9 mouse cellular contexts compared by ENCODE assay signal in the genomic region with DNA sequence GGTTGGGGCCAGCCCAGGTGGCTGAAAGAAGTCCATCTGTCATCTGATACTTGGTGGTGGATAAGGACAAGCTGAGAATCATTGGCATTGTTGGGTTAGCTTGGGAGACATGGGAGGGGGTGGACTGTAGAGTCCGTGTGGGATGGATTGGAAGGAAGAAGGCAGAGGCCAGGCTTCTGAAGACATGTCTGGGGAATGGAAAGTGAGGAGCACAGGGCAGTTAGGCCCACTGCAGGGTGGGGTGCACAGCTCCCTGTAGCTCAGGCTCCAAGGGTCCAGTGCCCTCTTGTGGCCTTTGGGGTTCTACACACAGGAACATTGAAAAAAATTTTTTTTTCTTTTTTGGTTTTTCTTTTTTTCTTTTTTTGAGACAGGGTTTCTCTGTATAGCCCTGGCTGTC. TPM values are rescaled to one million over a fixed set of nuclear protein-coding genes. Genes with fewer than 3 reads are reported as not detected.
DNase-seq lines count a peak whose midpoint lies in the region; ATAC-seq and TF ChIP-seq lines count a peak whose summit lies in the region.
"Had no signal": no experiment of that assay in that cellular context is flagged by ENCODE, and none has a peak within 500 bp of the region (broad histone marks: within the 10 kb centered on the region; RNA-seq: fewer than 3 reads in every experiment).

No protein-coding gene starts in this region.

- TF ChIP-seq POLR2A in cortical plate, adult 2 months (IDR thresholded peaks at IDR 0.05; ENCODE audit: extremely low read depth, insufficient read depth, low read length) = no peak

- 0 out of 2 replicates have a peak, but pooled peaks cover 2% of the 10 kb centered on the region for H3K4me1 ChIP-seq in cortical plate, adult 2 months (ENCODE audit: control insufficient read depth, insufficient read depth, low read length)
- H3K4me1 ChIP-seq in liver, embryonic 15.5 days (replicated peaks) = no peaks in the 10 kb centered on the region

- intact Hi-C loops in left cerebral cortex, adult 2 months (cut with DNase I) = loop anchor here (1.0 kb wide), 1 partner anchor 47 kb away; no protein-coding TSS in a partner anchor

- H3K36me3 ChIP-seq in liver, embryonic 15.5 days (replicated peaks) = peaks cover 49% of the 10 kb centered on the region

- H3K4me3 ChIP-seq in left cerebral cortex, adult 2 months = no peak overlapping the region
- H3K4me3 ChIP-seq in cortical plate, adult 2 months (ENCODE audit: insufficient read depth, low read length) = no peak overlapping the region
- H3K4me3 ChIP-seq in liver, embryonic 15.5 days (replicated peaks) = no peak overlapping the region
- H3K4me3 ChIP-seq: erythroblast, embryonic 14.5 days had no signal

- no peak overlapping the region for H3K27ac ChIP-seq in left cerebral cortex, adult 2 months
- H3K27ac ChIP-seq in cortical plate, adult 2 months (ENCODE audit: insufficient read depth, low read length) = no peak overlapping the region
- H3K27ac ChIP-seq in liver, embryonic 15.5 days (replicated peaks) = no peak overlapping the region

- no peak overlapping the region for H3K4me2 ChIP-seq in liver, embryonic 15.5 days

- no peak overlapping the region for H3K9ac ChIP-seq in liver, embryonic 15.5 days

- peak; percentile 54; the same call in 1 of the 2 replicates for ATAC-seq in liver, embryonic 15.5 days (ENCODE audit: insufficient read depth)

- TF ChIP-seq CTCF in left cerebral cortex, adult 2 months (IDR thresholded peaks at IDR 0.05) = peak; percentile 65
- TF ChIP-seq CTCF in cortical plate, adult 2 months (IDR thresholded peaks at IDR 0.05; ENCODE audit: extremely low read depth, insufficient read depth, low read length) = peak; percentile 47

- DNase-seq in left cerebral cortex, adult 2 months (ENCODE audit: extremely low spot score in 1 of 2, low spot score in 2 of 2) = no peak
- no peak for DNase-seq in left cerebral cortex, adult 18-20 months (ENCODE audit: low spot score in 2 of 2)
- peak; percentile 74 for DNase-seq in NIH3T3 (ENCODE audit: low read depth)
- peak; percentile 76 for DNase-seq in heart, postnatal 4 days
- DNase-seq in retina, postnatal 1 day = peak; percentile 69
- no peak for DNase-seq in urinary bladder, adult 2 months (ENCODE audit: low spot score)

- no peaks in the 10 kb centered on the region for H3K27me3 ChIP-seq in liver, embryonic 15.5 days

- no peaks in the 10 kb centered on the region for H3K9me3 ChIP-seq in liver, embryonic 15.5 days (replicated peaks)

- WGBS in liver, embryonic 15.5 days (ENCODE audit: insufficient replicate concordance) = 57% methylated on average over 1 of the region's 1 CpGs

RNA-seq across cellular contexts. Expression of gene Ppp1cc, which starts 18.3 kb away (rescaled TPM):
- total RNA-seq in left cerebral cortex, adult 2 months (2021) = 100 to 1,000 TPM; 176 to 195 TPM
- total RNA-seq in left cerebral cortex, adult 18-20 months (2021) = 100 to 1,000 TPM; 190 to 202 TPM
- polyA plus RNA-seq in cortical plate, adult 2 months (2012; rRNA removed) = 186 and 195 TPM in 2 replicates
- 100 to 1,000 TPM; 216 to 217 TPM for total RNA-seq in heart, postnatal 4 days (2021)
- 142 and 147 TPM in 2 replicates for polyA plus RNA-seq in liver, embryonic 15.5 days (2015; fragmentation: Nextera tagmentation; extraction: Ambion mirVana)
- 167 and 172 TPM in 2 replicates for polyA plus RNA-seq in urinary bladder, adult 2 months (2012; rRNA removed)

RNA-seq across cellular contexts. Expression of gene Hvcn1, which starts 30.2 kb away (rescaled TPM):
- total RNA-seq in left cerebral cortex, adult 2 months (2021) = 1 to 10 TPM; 2.1 to 2.2 TPM
- total RNA-seq in left cerebral cortex, adult 18-20 months (2021) = 1 to 10 TPM; 2.6 to 4.3 TPM
- polyA plus RNA-seq in cortical plate, adult 2 months (2012; rRNA removed) = 3.6 and 3.9 TPM in 2 replicates
- 1 to 10 TPM; 1.9 to 2.0 TPM for total RNA-seq in heart, postnatal 4 days (2021)
- polyA plus RNA-seq in liver, embryonic 15.5 days (2015; fragmentation: Nextera tagmentation; extraction: Ambion mirVana) = 4.6 and 5.1 TPM in 2 replicates
- 3.6 and 6.0 TPM in 2 replicates for polyA plus RNA-seq in urinary bladder, adult 2 months (2012; rRNA removed)

RNA-seq across cellular contexts. Expression of gene Ccdc63, which starts 35.8 kb away (rescaled TPM):
- total RNA-seq in left cerebral cortex, adult 2 months (2021) = 1 to 10 TPM in 1 of 2 experiments, under 1 TPM in 1; 0.66 to 1.1 TPM
- under 1 TPM; 0.82 to 0.84 TPM for total RNA-seq in left cerebral cortex, adult 18-20 months (2021)
- 0.17 and 0.44 TPM in 2 replicates for polyA plus RNA-seq in cortical plate, adult 2 months (2012; rRNA removed)
- under 1 TPM in 1 of 2 experiments, not detected in 1; 0.36 TPM for total RNA-seq in heart, postnatal 4 days (2021)
- 0.10 and 0.12 TPM in 2 replicates for polyA plus RNA-seq in liver, embryonic 15.5 days (2015; fragmentation: Nextera tagmentation; extraction: Ambion mirVana)
- 0.18 and 0.19 TPM in 2 replicates for polyA plus RNA-seq in urinary bladder, adult 2 months (2012; rRNA removed)
- polyA plus RNA-seq: erythroblast, embryonic 14.5 days had no signal

Comparison
In these comparisons a context has a peak if more than half of its experiments do, and no peak if none do; other contexts are left out.
1. DNase-seq: peak in NIH3T3 (single experiment), heart, postnatal 4 days (single experiment) and retina, postnatal 1 day (single experiment); none in left cerebral cortex, adult 2 months (0 of 2), left cerebral cortex, adult 18-20 months (0 of 2) and urinary bladder, adult 2 months (single experiment).